Mouse (Mus musculus): ENCODE data around the gene As3mt. TPM values are rescaled to one million over a fixed set of nuclear protein-coding genes. Genes with fewer than 3 reads are reported as not detected.
A peak's percentile ranks its signal among the peaks of the same experiment; 100 is the strongest.
"Not testable (repeated sequence)": the region's sequence is repeated elsewhere in the genome, so short reads cannot be mapped to it uniquely, and the experiment has no call there.

Gene As3mt
- polyA plus RNA-seq, 1 experiment from 2014 or later: 17.1 TPM

GRCm38 (mm10) chr19:46727945-46728540 lies 20.8 kb downstream of the As3mt start:
- ATAC-seq (ENCODE audit: insufficient read depth): peak; percentile 73
- Histone ChIP-seq H3K36me3 (replicated peaks) (peaks cover 7% of the 10 kb centered on the region; the same call in 1 of the 2 replicates), H3K9ac (no peak overlapping the region), H3K4me1 (replicated peaks) (peaks cover 19% of the 10 kb centered on the region), H3K9me3 (replicated peaks) (no peaks in the 10 kb centered on the region), H3K4me3 (replicated peaks) (no peak overlapping the region), H3K27ac (replicated peaks) (0 out of 2 replicates have a peak overlapping the region, but pooled peaks have one; percentile 29), H3K4me2 (peak overlapping the region; percentile 49), H3K27me3 (no peaks in the 10 kb centered on the region)
- WGBS (ENCODE audit: insufficient replicate concordance): 11% methylated on average over 11 of the region's 11 CpGs

- peaks cover 7% of the 10 kb centered on the region; the same call in 1 of the 2 replicates for H3K36me3 ChIP-seq (replicated peaks)
- H3K27ac ChIP-seq (replicated peaks): no peak overlapping the region
- H3K4me3 ChIP-seq (replicated peaks): no peak overlapping the region
- WGBS (ENCODE audit: insufficient replicate concordance): 52% methylated on average over 3 of the region's 3 CpGs
- no peaks in the 10 kb centered on the region for H3K9me3 ChIP-seq (replicated peaks)
- no peak overlapping the region for H3K9ac ChIP-seq
- no peak overlapping the region for H3K4me2 ChIP-seq
- H3K27me3 ChIP-seq: no peaks in the 10 kb centered on the region
- ATAC-seq (ENCODE audit: insufficient read depth): no peak
- H3K4me1 ChIP-seq (replicated peaks): peaks cover 19% of the 10 kb centered on the region
Measured at GRCm38 (mm10) chr19:46728909-46729308, 21.7 kb downstream of the As3mt start.

GRCm38 (mm10) chr19:46731351-46731750 lies 24.1 kb downstream of the As3mt start:
- no peak overlapping the region for H3K4me2 ChIP-seq
- H3K27me3 ChIP-seq: no peaks in the 10 kb centered on the region
- 76% methylated on average over 10 of the region's 10 CpGs for WGBS (ENCODE audit: insufficient replicate concordance)
- H3K4me1 ChIP-seq (replicated peaks): peaks cover 19% of the 10 kb centered on the region
- no peak overlapping the region for H3K4me3 ChIP-seq (replicated peaks)
- no peak overlapping the region for H3K9ac ChIP-seq
- H3K9me3 ChIP-seq (replicated peaks): no peaks in the 10 kb centered on the region
- no peak overlapping the region for H3K27ac ChIP-seq (replicated peaks)
- H3K36me3 ChIP-seq (replicated peaks): 0 out of 2 replicates have a peak, but pooled peaks cover under 1% of the 10 kb centered on the region
- no peak for ATAC-seq (ENCODE audit: insufficient read depth)

GRCm38 (mm10) chr19:46732673-46733072 lies 25.4 kb downstream of the As3mt start:
- WGBS (ENCODE audit: insufficient replicate concordance): 77% methylated on average over 5 of the region's 5 CpGs
- not testable (repeated sequence) for H3K27me3 ChIP-seq; H3K4me1 ChIP-seq (replicated peaks); H3K4me2 ChIP-seq; H3K9ac ChIP-seq; H3K9me3 ChIP-seq (replicated peaks); ATAC-seq (ENCODE audit: insufficient read depth); H3K4me3 ChIP-seq (replicated peaks); H3K27ac ChIP-seq (replicated peaks); H3K36me3 ChIP-seq (replicated peaks)

GRCm38 (mm10) chr19:46733626-46734025 lies 26.4 kb downstream of the As3mt start:
- Histone ChIP-seq H3K9me3 (replicated peaks) (no peaks in the 10 kb centered on the region), H3K4me2 (no peak overlapping the region), H3K4me3 (replicated peaks) (no peak overlapping the region), H3K9ac (no peak overlapping the region), H3K36me3 (replicated peaks) (no peaks in the 10 kb centered on the region), H3K4me1 (replicated peaks) (no peaks in the 10 kb centered on the region), H3K27me3 (no peaks in the 10 kb centered on the region), H3K27ac (replicated peaks) (no peak overlapping the region)
- no peak for ATAC-seq (ENCODE audit: insufficient read depth)
- WGBS (ENCODE audit: insufficient replicate concordance): 83% methylated on average over 7 of the region's 7 CpGs

GRCm38 (mm10) chr19:46735241-46735640 lies 28.0 kb downstream of the As3mt start:
- no peak overlapping the region for H3K27ac ChIP-seq (replicated peaks)
- H3K4me1 ChIP-seq (replicated peaks): no peaks in the 10 kb centered on the region
- H3K36me3 ChIP-seq (replicated peaks): no peaks in the 10 kb centered on the region
- H3K4me3 ChIP-seq (replicated peaks): no peak overlapping the region
- no peak overlapping the region for H3K9ac ChIP-seq
- no peaks in the 10 kb centered on the region for H3K9me3 ChIP-seq (replicated peaks)
- no peak for ATAC-seq (ENCODE audit: insufficient read depth)
- 24% methylated on average over 5 of the region's 5 CpGs for WGBS (ENCODE audit: insufficient replicate concordance)
- H3K4me2 ChIP-seq: no peak overlapping the region
- H3K27me3 ChIP-seq: no peaks in the 10 kb centered on the region

- ATAC-seq (ENCODE audit: insufficient read depth): no peak
- 48% methylated on average over 7 of the region's 7 CpGs for WGBS (ENCODE audit: insufficient replicate concordance)
- Histone ChIP-seq H3K27me3 (no peaks in the 10 kb centered on the region), H3K27ac (replicated peaks) (no peak overlapping the region), H3K9me3 (replicated peaks) (no peaks in the 10 kb centered on the region), H3K4me3 (replicated peaks) (no peak overlapping the region), H3K4me2 (no peak overlapping the region), H3K36me3 (replicated peaks) (no peaks in the 10 kb centered on the region), H3K9ac (no peak overlapping the region), H3K4me1 (replicated peaks) (no peaks in the 10 kb centered on the region)
Measured at GRCm38 (mm10) chr19:46737106-46737505, 29.8 kb downstream of the As3mt start.

GRCm38 (mm10) chr19:46740341-46741008 lies 33.2 kb downstream of the As3mt start:
- no peaks in the 10 kb centered on the region for H3K4me1 ChIP-seq (replicated peaks)
- no peaks in the 10 kb centered on the region for H3K36me3 ChIP-seq (replicated peaks)
- 49% methylated on average over 7 of the region's 7 CpGs for WGBS (ENCODE audit: insufficient replicate concordance)
- no peak overlapping the region for H3K9ac ChIP-seq
- no peak overlapping the region for H3K27ac ChIP-seq (replicated peaks)
- H3K4me3 ChIP-seq (replicated peaks): no peak overlapping the region
- no peak overlapping the region for H3K4me2 ChIP-seq
- ATAC-seq (ENCODE audit: insufficient read depth): no peak
- H3K27me3 ChIP-seq: no peaks in the 10 kb centered on the region; the same call in 1 of the 2 replicates
- no peaks in the 10 kb centered on the region for H3K9me3 ChIP-seq (replicated peaks)

- no peaks in the 10 kb centered on the region for H3K36me3 ChIP-seq (replicated peaks)
- no peaks in the 10 kb centered on the region for H3K9me3 ChIP-seq (replicated peaks)
- H3K4me2 ChIP-seq: no peak overlapping the region
- H3K9ac ChIP-seq: no peak overlapping the region
- no peaks in the 10 kb centered on the region; the same call in 1 of the 2 replicates for H3K27me3 ChIP-seq
- no peak overlapping the region for H3K4me3 ChIP-seq (replicated peaks)
- no peak overlapping the region for H3K27ac ChIP-seq (replicated peaks)
- no peak for ATAC-seq (ENCODE audit: insufficient read depth)
- WGBS (ENCODE audit: insufficient replicate concordance): 38% methylated on average over 6 of the region's 6 CpGs
- H3K4me1 ChIP-seq (replicated peaks): no peaks in the 10 kb centered on the region
Measured at GRCm38 (mm10) chr19:46741574-46741973, 34.3 kb downstream of the As3mt start.

GRCm38 (mm10) chr19:46744681-46745080 lies 37.4 kb downstream of the As3mt start:
- Histone ChIP-seq H3K4me3 (replicated peaks) (no peak overlapping the region), H3K27ac (replicated peaks) (no peak overlapping the region), H3K4me1 (replicated peaks) (no peaks in the 10 kb centered on the region), H3K36me3 (replicated peaks) (no peaks in the 10 kb centered on the region), H3K27me3 (no peaks in the 10 kb centered on the region; the same call in 1 of the 2 replicates), H3K4me2 (no peak overlapping the region), H3K9ac (no peak overlapping the region), H3K9me3 (replicated peaks) (no peaks in the 10 kb centered on the region)
- ATAC-seq (ENCODE audit: insufficient read depth): no peak
- 66% methylated on average over 9 of the region's 9 CpGs for WGBS (ENCODE audit: insufficient replicate concordance)

- no peak overlapping the region for H3K4me3 ChIP-seq (replicated peaks)
- no peak for ATAC-seq (ENCODE audit: insufficient read depth)
- no peaks in the 10 kb centered on the region for H3K4me1 ChIP-seq (replicated peaks)
- H3K9ac ChIP-seq: no peak overlapping the region
- no peaks in the 10 kb centered on the region; the same call in 1 of the 2 replicates for H3K27me3 ChIP-seq
- no peaks in the 10 kb centered on the region for H3K36me3 ChIP-seq (replicated peaks)
- no peak overlapping the region for H3K4me2 ChIP-seq
- 56% methylated on average over 3 of the region's 3 CpGs for WGBS (ENCODE audit: insufficient replicate concordance)
- no peak overlapping the region for H3K27ac ChIP-seq (replicated peaks)
- no peaks in the 10 kb centered on the region for H3K9me3 ChIP-seq (replicated peaks)
Measured at GRCm38 (mm10) chr19:46747799-46748198, 40.5 kb downstream of the As3mt start.

Data from liver, embryonic 15.5 days (tissue).